Mouse (Mus musculus) leukemia stem cell, adult 10-12 weeks (primary cell): Measurements from ENCODE around the gene Ifitm2. TPM values are rescaled to one million over a fixed set of nuclear protein-coding genes. Genes with fewer than 3 reads are reported as not detected.

ENCODE experiments used
- polyA plus RNA-seq: library from polyadenylated mRNA; stranded (reverse); fragments of >175 nt; gene quantifications from 2 replicates; pipeline ENCODE4 v1.2.3, GENCODE M21; 2012; ENCODE audit warnings: low replicate concordance

Ifitm2 gene
- 14.4 and 81.4 TPM in 2 replicates for polyA plus RNA-seq

DNA sequence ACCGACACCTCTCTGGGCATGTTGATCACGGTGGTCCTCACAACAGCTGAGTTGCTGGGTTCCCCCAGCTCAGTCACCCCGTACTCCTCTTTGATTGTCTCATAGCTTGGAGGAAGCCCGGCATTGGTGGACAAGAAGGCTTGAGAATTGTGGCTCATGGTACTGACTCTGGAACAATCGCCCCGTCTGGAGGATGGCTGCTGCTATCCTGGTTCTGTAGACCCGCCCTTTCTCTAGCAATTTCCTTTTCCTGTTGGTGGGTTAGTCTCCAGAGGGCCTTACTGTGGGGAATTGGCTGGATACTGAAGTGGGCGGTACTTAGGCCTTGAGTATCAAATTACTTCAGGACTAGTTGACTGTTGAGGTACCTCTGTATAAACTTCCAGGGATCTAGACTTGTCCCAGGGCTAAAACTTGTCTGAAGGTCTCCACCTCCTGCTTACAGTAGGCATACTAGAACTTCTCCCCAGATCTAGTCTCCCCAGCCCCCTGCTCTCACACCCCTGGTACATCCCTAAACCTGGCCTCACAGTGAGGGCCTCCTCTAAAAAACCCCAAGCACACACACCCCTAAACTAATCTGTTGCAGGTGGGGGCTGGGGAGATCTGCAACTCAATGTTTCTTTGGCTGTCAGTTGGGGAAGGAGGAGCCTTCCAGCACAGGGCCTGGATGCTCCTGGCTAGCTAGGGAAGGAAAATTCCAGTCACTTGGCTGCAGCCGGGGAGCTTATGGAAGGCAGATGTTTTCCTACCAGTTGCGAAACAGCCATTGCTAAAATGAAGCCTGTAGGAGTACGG lies at the start of gene Ifitm2, which contains the start of gene Gm45717:
Ifitm2 (minus strand) TSS at position 230 of the 798 bp plus-strand sequence.
Gm45717 (minus strand) TSS at position 180 of the 798 bp plus-strand sequence.

DNA sequence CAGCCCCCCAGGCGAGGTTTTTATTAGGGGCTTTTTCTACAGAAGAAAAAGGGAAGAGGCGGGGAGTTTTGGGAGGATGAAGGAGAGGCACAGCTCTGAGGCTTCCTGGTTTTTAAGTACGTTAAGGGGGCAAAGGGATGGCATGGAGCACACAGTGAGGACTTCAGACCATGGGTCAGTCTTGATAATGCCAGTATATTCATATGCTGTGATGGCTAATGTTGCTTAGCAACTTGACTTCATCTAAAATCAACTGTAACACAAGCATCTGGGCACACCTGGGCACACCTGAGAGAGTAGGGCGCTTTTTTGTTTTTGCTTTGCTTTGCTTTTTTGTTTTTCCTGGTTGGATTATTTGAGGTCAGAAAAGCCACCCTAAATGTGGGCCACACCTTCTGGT lies 11.1 kb upstream of the Ifitm2 start, which contains the start of gene Ifitm1:
Ifitm1 (plus strand) TSS at position 301 of the 400 bp plus-strand sequence.

GRCm38 (mm10) chr7:140949824-140950530 lies 5.8 kb downstream of the Ifitm2 start, which contains the start of gene Ifitm5:
Gene Ifitm5 (minus strand): TSS chr7:140950291.

DNA sequence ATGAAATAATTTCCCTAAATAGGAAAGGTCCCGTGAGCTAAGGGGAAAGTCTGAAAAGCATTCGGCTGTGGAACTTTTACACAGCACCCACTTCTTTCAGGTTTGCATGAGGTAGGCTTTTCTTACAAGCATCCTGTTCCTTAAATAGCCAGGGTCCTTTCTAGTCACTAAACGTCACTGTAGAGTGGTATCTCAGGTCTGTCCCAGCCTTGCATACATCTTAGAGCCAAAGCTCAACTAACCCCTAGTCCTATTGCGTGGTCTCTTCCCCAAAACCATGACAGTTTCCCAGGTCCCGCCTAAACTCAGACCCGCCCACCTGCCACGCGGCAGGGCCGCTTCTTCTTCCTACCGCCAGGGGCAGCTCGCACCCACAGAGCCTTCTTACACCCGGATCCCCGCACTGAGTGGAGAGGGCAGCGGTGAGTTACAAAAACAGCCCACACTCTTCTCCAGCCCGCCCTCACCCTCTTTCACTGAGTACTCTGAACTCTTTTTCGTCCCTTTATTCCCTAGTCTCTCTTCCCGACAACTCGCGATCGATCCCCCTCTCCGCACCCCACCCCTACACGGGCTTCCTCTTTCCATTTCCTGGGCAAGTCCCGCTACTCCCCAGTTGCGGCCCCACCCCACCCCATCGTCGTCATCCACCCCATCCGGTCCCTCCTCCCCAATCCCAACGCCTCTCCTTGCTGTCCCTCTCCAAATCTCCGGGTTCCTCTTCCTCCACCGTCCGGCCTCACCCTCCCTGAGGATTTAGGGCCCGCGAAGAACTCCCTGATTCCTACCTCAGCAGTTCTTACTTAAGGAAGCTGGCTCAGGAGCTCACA lies 14.3 kb downstream of the Ifitm2 start, which contains the start of gene Pgghg:
Pgghg (plus strand) TSS at position 170 of the 830 bp plus-strand sequence.

DNA sequence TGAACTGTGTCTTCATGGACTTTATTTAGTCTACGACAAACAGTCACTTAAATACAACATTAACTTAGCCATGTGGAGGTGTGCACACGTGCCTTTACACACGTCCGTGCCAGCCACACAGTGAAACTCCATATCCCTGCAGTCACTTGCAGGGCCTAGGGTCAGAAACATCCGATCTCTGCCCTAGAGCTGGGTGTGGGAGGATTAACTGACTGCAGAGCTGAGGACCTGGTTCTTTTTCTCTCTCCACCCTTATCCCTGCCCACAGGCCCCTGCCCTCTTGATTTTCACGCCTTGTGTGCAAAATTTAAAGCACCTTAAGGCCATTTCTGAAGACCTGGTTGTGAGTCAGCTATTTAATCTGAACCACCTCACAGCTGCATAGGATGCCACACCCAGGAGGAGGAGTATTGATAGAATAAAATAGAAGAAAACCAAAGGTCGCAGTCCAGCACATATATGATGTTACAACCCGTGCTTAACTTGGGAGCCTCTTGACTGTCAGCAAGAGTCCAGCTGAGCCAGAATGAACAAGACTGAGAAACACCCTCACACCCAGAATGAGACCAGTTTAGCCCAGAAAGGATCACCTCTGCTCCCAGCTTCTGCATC lies 35.3 kb downstream of the Ifitm2 start, which contains the start of gene Nlrp6:
Nlrp6 (plus strand) TSS at position 485 of the 612 bp plus-strand sequence.

Other genes with a start within 250 kb of the Ifitm2 start
- gene Cyp2e1, start 192.2 kb downstream of the Ifitm2 start, polyA plus RNA-seq: not detected in 2 replicates
- gene Syce1, start 168.1 kb downstream of the Ifitm2 start, polyA plus RNA-seq: not detected in 2 replicates
- not detected in 2 replicates for gene Zfp941, start 133.8 kb downstream of the Ifitm2 start, polyA plus RNA-seq
- gene Urah, start 121.0 kb downstream of the Ifitm2 start, polyA plus RNA-seq: not detected in 2 replicates
- gene Scgb1c1, start 110.4 kb downstream of the Ifitm2 start, polyA plus RNA-seq: not detected in 2 replicates
- not detected in 2 replicates for gene Odf3, start 108.2 kb downstream of the Ifitm2 start, polyA plus RNA-seq
- not detected in 2 replicates for gene Gm45785, start 99.7 kb downstream of the Ifitm2 start, polyA plus RNA-seq
- 59.0 and 60.4 TPM in 2 replicates for gene Ric8a, start 99.0 kb downstream of the Ifitm2 start, polyA plus RNA-seq
- 1.6 and 5.5 TPM in 2 replicates for gene Bet1l, start 98.4 kb downstream of the Ifitm2 start, polyA plus RNA-seq
- gene Psmd13, start 74.0 kb downstream of the Ifitm2 start, polyA plus RNA-seq: 24.5 and 69.2 TPM in 2 replicates
- 32.7 and 37.1 TPM in 2 replicates for gene Sirt3, start 73.7 kb downstream of the Ifitm2 start, polyA plus RNA-seq
- gene Cox8b, start 55.5 kb downstream of the Ifitm2 start, polyA plus RNA-seq: not detected in 2 replicates
- not detected in 2 replicates for gene Nlrp6, start 35.1 kb downstream of the Ifitm2 start, polyA plus RNA-seq
- gene Pgghg, start 14.6 kb downstream of the Ifitm2 start, polyA plus RNA-seq: 8.1 and 14.9 TPM in 2 replicates
- 0.58 TPM in 1 of 2 replicates, not detected in the other for gene Ifitm5, start 5.7 kb downstream of the Ifitm2 start, polyA plus RNA-seq
- gene Gm45717, start 50 bp downstream of the Ifitm2 start, polyA plus RNA-seq: not detected in 2 replicates
- 1.1 and 10.3 TPM in 2 replicates for gene Ifitm1, start 11.2 kb upstream of the Ifitm2 start, polyA plus RNA-seq
- gene Ifitm3, start 54.8 kb upstream of the Ifitm2 start, polyA plus RNA-seq: 12.1 and 15.1 TPM in 2 replicates
- gene Ifitm6, start 61.9 kb upstream of the Ifitm2 start, polyA plus RNA-seq: 0.77 TPM in 1 of 2 replicates, not detected in the other
- gene Gm17387, start 73.1 kb upstream of the Ifitm2 start, polyA plus RNA-seq: not detected in 2 replicates
- gene B4galnt4, start 105.1 kb upstream of the Ifitm2 start, polyA plus RNA-seq: 2.6 and 3.4 TPM in 2 replicates
- gene Pkp3, start 122.2 kb upstream of the Ifitm2 start, polyA plus RNA-seq: 5.0 and 6.6 TPM in 2 replicates
- gene Sigirr, start 144.6 kb upstream of the Ifitm2 start, polyA plus RNA-seq: 10.6 and 20.3 TPM in 2 replicates
- gene Ano9, start 161.8 kb upstream of the Ifitm2 start, polyA plus RNA-seq: 0.30 TPM in 1 of 2 replicates, not detected in the other
- gene Ptdss2, start 166.4 kb upstream of the Ifitm2 start, polyA plus RNA-seq: 172 and 234 TPM in 2 replicates
- 4.4 and 23.6 TPM in 2 replicates for gene Rnh1, start 216.9 kb upstream of the Ifitm2 start, polyA plus RNA-seq
- 58.5 and 63.6 TPM in 2 replicates for gene Hras, start 238.0 kb upstream of the Ifitm2 start, polyA plus RNA-seq
- 9.6 and 9.7 TPM in 2 replicates for gene Lrrc56, start 238.2 kb upstream of the Ifitm2 start, polyA plus RNA-seq